Mouse (Mus musculus): ENCODE measurements around the gene Mllt1. TPM values are rescaled to one million over a fixed set of nuclear protein-coding genes. Genes with fewer than 3 reads are reported as not detected.
"Not testable (repeated sequence)": the region's sequence is repeated elsewhere in the genome, so short reads cannot be mapped to it uniquely, and the experiment has no call there.

Gene Mllt1
- total RNA-seq, 2 experiments from 2014 or later: 23.9 to 27.2 TPM

DNA sequence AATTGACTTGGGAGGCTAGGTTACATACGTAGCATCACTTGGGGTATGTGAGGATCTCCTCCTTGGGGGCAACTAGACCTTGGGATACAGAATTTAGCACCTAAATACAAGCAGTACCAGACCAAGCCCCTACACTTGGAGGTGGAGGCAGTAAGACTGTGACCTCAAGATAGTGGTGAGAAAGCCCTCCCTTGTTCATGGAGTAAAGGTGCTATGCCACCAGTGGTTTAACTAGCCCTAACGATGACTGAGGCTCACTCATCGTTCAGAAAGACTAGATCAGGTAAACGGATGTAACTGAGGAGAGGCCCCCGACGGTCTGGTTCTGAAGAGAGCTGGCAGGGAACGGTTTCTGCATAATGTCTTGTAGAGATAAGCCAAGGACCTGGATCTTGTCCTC is 1.5 kb upstream of the Mllt1 start:
- DNase-seq (ENCODE audit: low spot score in 2 of 2): no peak

- DNase-seq (ENCODE audit: low spot score in 2 of 2): no peak
These were observed 477 bp downstream of the Mllt1 start for GRCm38 (mm10) chr17:56934545-56935330.

- DNase-seq (ENCODE audit: low spot score in 2 of 2): no peak
These were observed 1.8 kb downstream of the Mllt1 start for GRCm38 (mm10) chr17:56933395-56933794.

- DNase-seq (ENCODE audit: low spot score in 2 of 2): no peak
These were observed 5.2 kb downstream of the Mllt1 start for GRCm38 (mm10) chr17:56930026-56930425.

GRCm38 (mm10) chr17:56929530-56929929 is 5.7 kb downstream of the Mllt1 start:
- no peak for DNase-seq (ENCODE audit: low spot score in 2 of 2)

DNA sequence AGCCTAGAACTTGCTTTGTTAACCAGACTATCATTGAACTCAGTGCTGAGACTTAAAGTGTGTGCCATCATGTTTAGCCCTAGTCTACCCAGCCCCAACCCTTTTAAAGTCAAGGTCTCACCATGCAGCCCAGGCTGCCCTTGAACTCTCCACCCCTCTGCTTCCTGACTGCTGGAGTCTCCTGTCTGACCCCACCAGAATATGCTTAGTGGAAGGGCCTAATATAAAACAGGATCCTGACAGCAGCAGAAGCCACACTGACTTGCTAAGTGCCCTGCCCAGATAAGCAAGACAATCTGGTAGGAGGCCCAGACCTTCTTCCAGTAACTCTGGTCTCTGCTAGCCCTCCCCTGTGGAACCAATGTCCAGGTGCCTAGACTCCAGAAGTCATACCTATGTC is 6.1 kb downstream of the Mllt1 start:
- DNase-seq (ENCODE audit: low spot score in 2 of 2): no peak

DNA sequence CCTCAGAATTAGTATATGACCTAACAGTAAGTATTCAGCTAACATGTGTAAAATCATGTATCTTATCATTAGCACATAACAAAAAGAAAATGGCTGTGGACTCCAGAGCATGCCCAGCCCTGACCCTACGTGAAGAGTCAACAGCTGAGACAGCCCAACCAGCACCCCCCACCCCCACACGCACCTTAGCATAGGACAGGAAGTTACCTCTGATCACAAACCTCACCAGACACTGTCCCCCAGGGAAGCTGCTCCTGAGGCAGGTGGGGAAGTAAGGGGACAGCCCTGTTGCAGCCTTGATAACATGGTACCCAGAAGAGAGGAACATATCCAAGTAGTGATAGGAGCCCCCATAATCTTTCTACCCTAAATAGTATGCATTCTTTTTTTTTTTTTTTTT is 9.2 kb downstream of the Mllt1 start:
- no peak for DNase-seq (ENCODE audit: low spot score in 2 of 2)

- no peak for DNase-seq (ENCODE audit: low spot score in 2 of 2)
These were observed 15.5 kb downstream of the Mllt1 start for GRCm38 (mm10) chr17:56919725-56920124.

- no peak for DNase-seq (ENCODE audit: low spot score in 2 of 2)
These were observed 18.0 kb downstream of the Mllt1 start for GRCm38 (mm10) chr17:56917166-56917565.

GRCm38 (mm10) chr17:56913444-56913843 is 21.8 kb downstream of the Mllt1 start:
- no peak for DNase-seq (ENCODE audit: low spot score in 2 of 2)

DNA sequence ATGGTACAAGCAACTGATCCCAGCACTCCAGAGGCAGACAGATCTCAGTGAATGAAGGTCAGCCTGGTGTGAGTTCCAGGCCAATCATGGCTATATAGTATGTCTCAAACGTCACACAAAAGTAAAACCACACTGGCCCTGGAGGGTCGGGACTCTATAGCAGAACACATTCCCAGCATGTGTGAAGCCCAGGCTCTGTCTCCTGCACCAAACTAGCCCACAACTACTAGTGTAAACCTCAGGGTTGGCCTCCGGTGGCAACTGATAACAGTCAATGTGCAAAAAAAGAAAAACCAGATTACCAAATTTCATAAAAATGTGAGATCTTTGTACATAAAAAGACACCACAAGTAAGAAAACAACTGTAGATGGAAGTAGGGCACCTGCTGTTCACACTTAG is 22.2 kb downstream of the Mllt1 start:
- no peak for DNase-seq (ENCODE audit: low spot score in 2 of 2)

DNA sequence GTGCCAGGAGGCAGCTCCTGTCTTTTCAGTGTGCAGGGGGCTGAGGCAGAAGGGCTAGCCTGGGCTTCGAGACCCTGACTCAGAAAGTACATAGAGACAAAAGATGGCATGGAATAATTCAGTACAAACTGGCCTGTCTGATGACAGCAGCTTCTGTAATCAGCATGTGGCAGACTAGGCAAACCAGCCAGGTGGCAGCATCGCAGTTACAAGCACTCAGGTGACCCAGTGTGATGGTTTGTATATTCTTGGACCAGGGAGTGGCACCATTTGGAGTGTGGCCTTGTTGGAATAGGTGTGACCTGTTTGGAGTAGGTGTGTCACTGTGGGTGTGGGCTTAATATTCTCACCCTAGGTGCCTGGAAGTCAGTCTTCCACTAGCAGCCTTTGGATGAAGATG is 25.5 kb downstream of the Mllt1 start:
- DNase-seq (ENCODE audit: low spot score in 2 of 2): not testable (repeated sequence)

GRCm38 (mm10) chr17:56907887-56908286 is 27.3 kb downstream of the Mllt1 start:
- DNase-seq (ENCODE audit: low spot score in 2 of 2): no peak

DNA sequence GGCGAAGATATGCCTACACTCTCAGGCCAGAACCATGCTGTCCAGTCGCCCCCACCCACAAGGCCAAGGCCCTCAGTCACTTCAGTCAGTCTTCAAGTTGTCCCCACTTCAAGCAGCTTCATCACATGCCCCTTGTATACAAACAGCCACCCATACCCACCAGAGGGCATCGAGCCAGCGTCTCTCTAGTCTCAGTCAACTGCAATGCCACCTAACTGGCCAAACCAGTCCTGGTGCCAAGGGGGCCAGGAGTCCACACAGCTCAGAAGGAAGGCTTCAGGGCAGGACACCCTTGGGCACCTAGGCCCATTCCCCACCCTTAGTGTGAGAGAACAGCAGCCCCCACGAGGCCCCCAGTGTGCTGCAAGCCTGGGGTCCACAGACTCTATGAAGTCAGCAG is 28.1 kb downstream of the Mllt1 start:
- DNase-seq (ENCODE audit: low spot score in 2 of 2): no peak

GRCm38 (mm10) chr17:56906166-56906565 is 29.0 kb downstream of the Mllt1 start:
- DNase-seq (ENCODE audit: low spot score in 2 of 2): no peak

- no peak for DNase-seq (ENCODE audit: low spot score in 2 of 2)
These were observed 32.5 kb downstream of the Mllt1 start for GRCm38 (mm10) chr17:56902698-56903097.

GRCm38 (mm10) chr17:56897630-56898195 is 37.5 kb downstream of the Mllt1 start:
- peak; percentile 52 to 78 for DNase-seq (ENCODE audit: low spot score in 2 of 2)

DNA sequence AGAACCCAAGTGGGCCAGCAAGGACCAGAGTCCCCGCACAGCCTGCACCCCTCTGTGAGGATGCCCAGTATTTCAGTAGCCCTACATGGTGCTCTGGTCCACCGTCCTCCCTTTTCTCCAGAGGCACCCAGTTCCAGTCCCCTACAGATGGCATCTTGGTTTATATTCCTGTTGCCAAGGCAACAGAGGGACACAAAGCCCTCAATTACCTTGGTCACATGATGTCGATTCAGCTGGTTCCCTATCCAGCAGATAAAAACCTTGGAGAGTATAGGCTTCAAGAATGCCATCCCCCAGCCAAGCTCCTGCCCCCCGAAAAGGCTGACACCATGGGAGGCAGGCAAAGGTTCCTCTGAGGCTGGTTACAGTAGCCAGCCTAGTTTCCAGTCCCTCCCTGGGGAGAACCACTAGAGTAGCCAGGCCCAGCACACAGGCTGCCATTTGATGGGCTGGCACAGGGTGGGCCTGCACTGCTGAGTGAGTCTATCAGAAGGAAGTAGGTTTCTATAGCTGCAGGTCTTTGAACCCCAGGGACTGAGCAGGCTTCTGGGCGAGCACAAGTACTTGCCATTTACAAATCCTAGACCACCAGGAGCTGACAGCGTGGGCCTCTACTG is 38.6 kb downstream of the Mllt1 start:
- no peak for DNase-seq (ENCODE audit: low spot score in 2 of 2)

GRCm38 (mm10) chr17:56895368-56895918 is 39.8 kb downstream of the Mllt1 start:
- no peak for DNase-seq (ENCODE audit: low spot score in 2 of 2)

- no peak for DNase-seq (ENCODE audit: low spot score in 2 of 2)
These were observed 45.2 kb downstream of the Mllt1 start for GRCm38 (mm10) chr17:56890018-56890417.

- no peak for DNase-seq (ENCODE audit: low spot score in 2 of 2)
These were observed 47.2 kb downstream of the Mllt1 start for GRCm38 (mm10) chr17:56888050-56888449.

DNA sequence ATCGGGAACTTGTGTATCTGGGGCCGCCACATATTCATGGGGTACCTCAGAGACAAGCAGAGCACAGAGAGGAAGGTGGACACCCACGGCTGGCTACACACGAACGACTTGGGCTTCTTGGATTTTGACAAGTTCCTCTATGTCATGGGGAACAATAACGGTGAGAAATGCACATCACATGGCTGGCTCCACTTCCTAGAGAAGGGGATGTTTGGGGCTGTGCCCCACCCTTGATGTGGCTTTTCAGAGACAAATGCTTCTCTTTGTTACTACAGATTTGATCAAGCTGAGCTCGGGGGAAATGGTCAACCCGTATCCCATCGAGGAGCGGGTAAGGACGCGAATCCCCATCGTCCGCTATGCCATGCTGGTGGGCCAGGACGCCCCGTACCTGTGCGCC is 50.4 kb downstream of the Mllt1 start:
- DNase-seq (ENCODE audit: low spot score in 2 of 2): no peak

Data from gastrocnemius, postnatal 4 days (tissue).